Mouse (Mus musculus): Measurements from ENCODE around the gene Ppp2r5e. TPM values are rescaled to one million over a fixed set of nuclear protein-coding genes. Genes with fewer than 3 reads are reported as not detected.

The Ppp2r5e gene
- polyA plus RNA-seq, 1 experiment from 2014 or later = 21.3 TPM

- Histone ChIP-seq H3K4me1 (no peaks in the 10 kb centered on the region; the same call in 1 of the 2 replicates), H3K4me2 (replicated peaks) (no peak overlapping the region), H3K9ac (no peak overlapping the region), H3K27me3 (replicated peaks) (no peaks in the 10 kb centered on the region), H3K9me3 (no peaks in the 10 kb centered on the region), H3K36me3 (peaks cover 4% of the 10 kb centered on the region; the same call in 1 of the 2 replicates), H3K27ac (no peak overlapping the region), H3K4me3 (no peak overlapping the region)
- ATAC-seq (ENCODE audit: low FRiP score, low read depth) = no peak
- WGBS = 91% methylated on average over 5 of the region's 5 CpGs
These were observed 28.3 kb downstream of the Ppp2r5e start for GRCm38 (mm10) chr12:75567745-75568144.

- no peak overlapping the region for H3K9ac ChIP-seq
- no peaks in the 10 kb centered on the region for H3K27me3 ChIP-seq (replicated peaks)
- H3K27ac ChIP-seq = no peak overlapping the region
- peaks cover 4% of the 10 kb centered on the region; the same call in 1 of the 2 replicates for H3K36me3 ChIP-seq
- no peaks in the 10 kb centered on the region for H3K9me3 ChIP-seq
- no peak overlapping the region for H3K4me2 ChIP-seq (replicated peaks)
- ATAC-seq (ENCODE audit: low FRiP score, low read depth) = no peak
- H3K4me1 ChIP-seq = no peaks in the 10 kb centered on the region
- 90% methylated on average over 5 of the region's 5 CpGs for WGBS
- no peak overlapping the region for H3K4me3 ChIP-seq
These were observed 30.3 kb downstream of the Ppp2r5e start for GRCm38 (mm10) chr12:75565756-75566155.

- H3K9me3 ChIP-seq = no peaks in the 10 kb centered on the region
- no peak overlapping the region for H3K9ac ChIP-seq
- no peaks in the 10 kb centered on the region for H3K27me3 ChIP-seq (replicated peaks)
- ATAC-seq (ENCODE audit: low FRiP score, low read depth) = no peak
- no peaks in the 10 kb centered on the region for H3K4me1 ChIP-seq
- 85% methylated on average over 1 of the region's 1 CpGs for WGBS
- no peak overlapping the region for H3K27ac ChIP-seq
- no peak overlapping the region for H3K4me2 ChIP-seq (replicated peaks)
- H3K36me3 ChIP-seq = peaks cover 4% of the 10 kb centered on the region; the same call in 1 of the 2 replicates
- no peak overlapping the region for H3K4me3 ChIP-seq
These were observed 31.5 kb downstream of the Ppp2r5e start for GRCm38 (mm10) chr12:75564498-75564897.

GRCm38 (mm10) chr12:75562996-75563618, 32.9 kb downstream of the Ppp2r5e start:
- Histone ChIP-seq H3K9ac (no peak overlapping the region), H3K27ac (no peak overlapping the region), H3K36me3 (peaks cover 4% of the 10 kb centered on the region; the same call in 1 of the 2 replicates), H3K4me3 (no peak overlapping the region), H3K4me2 (replicated peaks) (no peak overlapping the region), H3K4me1 (no peaks in the 10 kb centered on the region), H3K9me3 (no peaks in the 10 kb centered on the region), H3K27me3 (replicated peaks) (no peaks in the 10 kb centered on the region)
- ATAC-seq (ENCODE audit: low FRiP score, low read depth) = no peak
- 91% methylated on average over 1 of the region's 1 CpGs for WGBS

GRCm38 (mm10) chr12:75560681-75561387, 35.2 kb downstream of the Ppp2r5e start:
- Histone ChIP-seq H3K27me3 (replicated peaks) (no peaks in the 10 kb centered on the region), H3K4me1 (peaks cover 4% of the 10 kb centered on the region), H3K9ac (no peak overlapping the region), H3K4me3 (no peak overlapping the region), H3K36me3 (peaks cover 4% of the 10 kb centered on the region; the same call in 1 of the 2 replicates), H3K27ac (no peak overlapping the region), H3K9me3 (no peaks in the 10 kb centered on the region), H3K4me2 (replicated peaks) (no peak overlapping the region)
- no peak for ATAC-seq (ENCODE audit: low FRiP score, low read depth)
- 83% methylated on average over 4 of the region's 4 CpGs for WGBS

GRCm38 (mm10) chr12:75559196-75559595, 36.8 kb downstream of the Ppp2r5e start:
- Histone ChIP-seq H3K4me1 (peaks cover 4% of the 10 kb centered on the region), H3K36me3 (no peaks in the 10 kb centered on the region), H3K9me3 (no peaks in the 10 kb centered on the region), H3K27ac (no peak overlapping the region), H3K4me3 (no peak overlapping the region), H3K9ac (no peak overlapping the region), H3K4me2 (replicated peaks) (no peak overlapping the region), H3K27me3 (replicated peaks) (no peaks in the 10 kb centered on the region)
- WGBS = 82% methylated on average over 2 of the region's 2 CpGs
- no peak for ATAC-seq (ENCODE audit: low FRiP score, low read depth)

GRCm38 (mm10) chr12:75557813-75558212, 38.2 kb downstream of the Ppp2r5e start:
- H3K27ac ChIP-seq = no peak overlapping the region
- no peak overlapping the region for H3K9ac ChIP-seq
- no peak overlapping the region for H3K4me2 ChIP-seq (replicated peaks)
- WGBS = 67% methylated on average over 2 of the region's 2 CpGs
- no peaks in the 10 kb centered on the region for H3K27me3 ChIP-seq (replicated peaks)
- peak; percentile 61; the same call in 1 of the 2 replicates for ATAC-seq (ENCODE audit: low FRiP score, low read depth)
- H3K36me3 ChIP-seq = no peaks in the 10 kb centered on the region
- no peaks in the 10 kb centered on the region for H3K9me3 ChIP-seq
- H3K4me1 ChIP-seq = peaks cover 4% of the 10 kb centered on the region
- no peak overlapping the region for H3K4me3 ChIP-seq

GRCm38 (mm10) chr12:75555032-75555431, 41.0 kb downstream of the Ppp2r5e start:
- Histone ChIP-seq H3K27ac (no peak overlapping the region), H3K27me3 (replicated peaks) (no peaks in the 10 kb centered on the region), H3K9ac (no peak overlapping the region), H3K36me3 (0 out of 2 replicates have a peak, but pooled peaks cover 2% of the 10 kb centered on the region), H3K4me2 (replicated peaks) (no peak overlapping the region), H3K4me3 (no peak overlapping the region), H3K4me1 (peaks cover 4% of the 10 kb centered on the region), H3K9me3 (no peaks in the 10 kb centered on the region)
- 75% methylated on average over 3 of the region's 3 CpGs for WGBS
- no peak for ATAC-seq (ENCODE audit: low FRiP score, low read depth)

GRCm38 (mm10) chr12:75552296-75552695, 43.7 kb downstream of the Ppp2r5e start:
- Histone ChIP-seq H3K27me3 (replicated peaks) (no peaks in the 10 kb centered on the region), H3K36me3 (0 out of 2 replicates have a peak, but pooled peaks cover 2% of the 10 kb centered on the region), H3K9me3 (no peaks in the 10 kb centered on the region), H3K27ac (no peak overlapping the region), H3K4me1 (no peaks in the 10 kb centered on the region), H3K9ac (no peak overlapping the region), H3K4me2 (replicated peaks) (no peak overlapping the region), H3K4me3 (no peak overlapping the region)
- no peak for ATAC-seq (ENCODE audit: low FRiP score, low read depth)
- WGBS = 91% methylated on average over 3 of the region's 3 CpGs

- no peak for ATAC-seq (ENCODE audit: low FRiP score, low read depth)
- Histone ChIP-seq H3K27me3 (replicated peaks) (no peaks in the 10 kb centered on the region), H3K9ac (no peak overlapping the region), H3K4me2 (replicated peaks) (no peak overlapping the region), H3K9me3 (no peaks in the 10 kb centered on the region), H3K4me1 (no peaks in the 10 kb centered on the region), H3K36me3 (0 out of 2 replicates have a peak, but pooled peaks cover 2% of the 10 kb centered on the region), H3K4me3 (no peak overlapping the region), H3K27ac (no peak overlapping the region)
- 90% methylated on average over 5 of the region's 5 CpGs for WGBS
These were observed 44.4 kb downstream of the Ppp2r5e start for GRCm38 (mm10) chr12:75551671-75552070.

- H3K4me3 ChIP-seq = no peak overlapping the region
- no peaks in the 10 kb centered on the region for H3K4me1 ChIP-seq
- H3K36me3 ChIP-seq = 0 out of 2 replicates have a peak, but pooled peaks cover 2% of the 10 kb centered on the region
- H3K9ac ChIP-seq = no peak overlapping the region
- no peak for ATAC-seq (ENCODE audit: low FRiP score, low read depth)
- H3K9me3 ChIP-seq = no peaks in the 10 kb centered on the region
- no peaks in the 10 kb centered on the region for H3K27me3 ChIP-seq (replicated peaks)
- no peak overlapping the region for H3K4me2 ChIP-seq (replicated peaks)
- 90% methylated on average over 9 of the region's 9 CpGs for WGBS
- H3K27ac ChIP-seq = no peak overlapping the region
These were observed 47.0 kb downstream of the Ppp2r5e start for GRCm38 (mm10) chr12:75548999-75549398.

- H3K36me3 ChIP-seq = 0 out of 2 replicates have a peak, but pooled peaks cover 2% of the 10 kb centered on the region
- no peaks in the 10 kb centered on the region for H3K27me3 ChIP-seq (replicated peaks)
- H3K4me2 ChIP-seq (replicated peaks) = no peak overlapping the region
- WGBS = 93% methylated on average over 3 of the region's 3 CpGs
- no peaks in the 10 kb centered on the region for H3K9me3 ChIP-seq
- H3K9ac ChIP-seq = no peak overlapping the region
- no peaks in the 10 kb centered on the region for H3K4me1 ChIP-seq
- H3K27ac ChIP-seq = no peak overlapping the region
- H3K4me3 ChIP-seq = no peak overlapping the region
- no peak for ATAC-seq (ENCODE audit: low FRiP score, low read depth)
These were observed 48.9 kb downstream of the Ppp2r5e start for GRCm38 (mm10) chr12:75547174-75547573.
